Mouse (Mus musculus): ENCODE results near the gene Olfr1222.
"Not testable (repeated sequence)": the region's sequence is repeated elsewhere in the genome, so short reads cannot be mapped to it uniquely, and the experiment has no call there.

DNA sequence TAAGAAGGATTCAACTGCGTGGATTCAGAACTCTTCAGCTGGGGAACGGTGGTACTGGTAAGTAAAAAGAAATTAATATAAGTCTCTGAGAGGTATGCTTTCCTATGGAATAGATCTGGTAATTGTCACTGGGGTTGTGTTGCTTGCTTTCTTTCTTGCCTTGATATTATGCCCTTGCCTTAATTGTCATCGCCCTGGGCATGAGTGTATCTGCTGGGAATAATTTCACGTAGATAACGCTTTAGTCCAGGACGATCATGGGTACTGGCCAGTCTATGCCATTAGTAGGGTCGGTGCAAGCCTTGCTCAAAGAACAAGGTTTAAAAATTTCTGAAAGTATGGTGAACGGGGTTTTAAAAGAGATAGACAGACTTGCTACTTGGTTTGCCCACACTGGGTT lies 31.1 kb upstream of the Olfr1222 start, which contains the start of gene Olfr1224-ps1:
- TF ChIP-seq GATA1 (IDR thresholded peaks at IDR 0.05; ENCODE audit: borderline replicate concordance, low read length); FLI1 (IDR thresholded peaks at IDR 0.05; ENCODE audit: low read length): not testable (repeated sequence)
